Mouse (Mus musculus) megakaryocyte, embryonic 14.5 days (primary cell): ENCODE data around the gene Nptn.
"Not testable (repeated sequence)": the region's sequence is repeated elsewhere in the genome, so short reads cannot be mapped to it uniquely, and the experiment has no call there.

Experiments
- FLI1 ChIP-seq: IDR thresholded peaks from 2 replicates; pipeline ENCODE4 v1.6.1; 2012; ENCODE audit warnings: low read length, inconsistent platforms, mixed read lengths
- GATA1 ChIP-seq: IDR thresholded peaks from 3 replicates; pipeline ENCODE4 v1.6.1; 2012; ENCODE audit warnings: mixed read lengths, low read length, inconsistent platforms, borderline replicate concordance

GRCm38 (mm10) chr9:58565945-58566344 lies 16.1 kb upstream of the Nptn start:
- not testable (repeated sequence) for TF ChIP-seq GATA1, FLI1
